Mouse (Mus musculus): ENCODE results near the gene Gal3st1. TPM values are rescaled to one million over a fixed set of nuclear protein-coding genes. Genes with fewer than 3 reads are reported as not detected.

Gene Gal3st1
- total and polyA plus RNA-seq, 2 experiments from 2014 or later = 0.14 TPM; not detected in 1

- no peak for TF ChIP-seq CTCF (IDR thresholded peaks at IDR 0.05; ENCODE audit: low read depth)
- TF ChIP-seq EP300 (IDR thresholded peaks at IDR 0.05; ENCODE audit: low read depth) = no peak
- H3K4me3 ChIP-seq (ENCODE audit: low read depth, low read length) = no peak overlapping the region
- H3K27ac ChIP-seq (ENCODE audit: low read depth) = no peak overlapping the region
- 84% methylated on average over 4 of the region's 4 CpGs for WGBS
- H3K27me3 ChIP-seq (ENCODE audit: control insufficient read depth, insufficient read depth, low read length) = no peaks in the 10 kb centered on the region
- H3K36me3 ChIP-seq (replicated peaks; ENCODE audit: control insufficient read depth, insufficient read depth, low read length) = no peaks in the 10 kb centered on the region
- H3K9ac ChIP-seq (replicated peaks; ENCODE audit: low read depth, low read length) = no peak overlapping the region
- no peaks in the 10 kb centered on the region for H3K4me1 ChIP-seq (ENCODE audit: control insufficient read depth, insufficient read depth)
- no peaks in the 10 kb centered on the region for H3K9me3 ChIP-seq (replicated peaks; ENCODE audit: control insufficient read depth, low read length)
- no peak for ATAC-seq (ENCODE audit: insufficient read depth, low read depth)
- no peak for DNase-seq (ENCODE audit: low spot score)
- H3K4me2 ChIP-seq (ENCODE audit: low read depth, low read length) = no peak overlapping the region
Measured at GRCm38 (mm10) chr11:4039951-4040350, 56.5 kb downstream of the Gal3st1 start.

GRCm38 (mm10) chr11:4041123-4041625, 57.7 kb downstream of the Gal3st1 start:
- DNase-seq (ENCODE audit: low spot score) (no peak), ATAC-seq (ENCODE audit: insufficient read depth, low read depth) (no peak)
- no peaks in the 10 kb centered on the region for H3K27me3 ChIP-seq (ENCODE audit: control insufficient read depth, insufficient read depth, low read length)
- TF ChIP-seq CTCF (IDR thresholded peaks at IDR 0.05; ENCODE audit: low read depth) (no peak), EP300 (IDR thresholded peaks at IDR 0.05; ENCODE audit: low read depth) (no peak)
- no peak overlapping the region for H3K4me2 ChIP-seq (ENCODE audit: low read depth, low read length)
- no peaks in the 10 kb centered on the region for H3K9me3 ChIP-seq (replicated peaks; ENCODE audit: control insufficient read depth, low read length)
- H3K36me3 ChIP-seq (replicated peaks; ENCODE audit: control insufficient read depth, insufficient read depth, low read length) = no peaks in the 10 kb centered on the region
- H3K4me3 ChIP-seq (ENCODE audit: low read depth, low read length) = no peak overlapping the region
- no peaks in the 10 kb centered on the region for H3K4me1 ChIP-seq (ENCODE audit: control insufficient read depth, insufficient read depth)
- H3K27ac ChIP-seq (ENCODE audit: low read depth) = no peak overlapping the region
- no peak overlapping the region for H3K9ac ChIP-seq (replicated peaks; ENCODE audit: low read depth, low read length)
- WGBS = 68% methylated on average over 6 of the region's 6 CpGs

DNA sequence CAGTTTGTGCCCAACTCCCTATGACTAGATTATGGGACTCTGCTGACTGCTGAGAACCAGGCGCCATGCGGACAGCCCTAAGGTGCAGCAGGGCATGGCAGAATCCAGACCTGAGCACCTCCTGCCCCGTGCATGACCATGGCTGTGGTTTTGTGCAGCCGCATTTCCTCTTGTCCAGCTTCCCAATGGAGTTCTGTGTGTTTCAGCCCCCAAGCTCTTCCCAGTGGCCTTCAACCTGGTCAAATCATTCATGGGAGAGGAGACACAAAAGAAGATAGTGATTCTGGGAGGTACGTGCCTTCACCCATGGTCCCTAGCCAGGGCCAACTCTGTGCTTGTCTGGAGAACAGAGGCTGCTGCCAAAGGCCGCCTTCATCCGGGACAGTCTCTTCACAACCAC, 59.6 kb downstream of the Gal3st1 start:
- Histone ChIP-seq H3K9ac (replicated peaks; ENCODE audit: low read depth, low read length) (no peak overlapping the region), H3K27me3 (ENCODE audit: control insufficient read depth, insufficient read depth, low read length) (no peaks in the 10 kb centered on the region), H3K4me1 (ENCODE audit: control insufficient read depth, insufficient read depth) (no peaks in the 10 kb centered on the region), H3K4me3 (ENCODE audit: low read depth, low read length) (no peak overlapping the region), H3K27ac (ENCODE audit: low read depth) (no peak overlapping the region), H3K9me3 (replicated peaks; ENCODE audit: control insufficient read depth, low read length) (no peaks in the 10 kb centered on the region), H3K36me3 (replicated peaks; ENCODE audit: control insufficient read depth, insufficient read depth, low read length) (no peaks in the 10 kb centered on the region), H3K4me2 (ENCODE audit: low read depth, low read length) (no peak overlapping the region)
- DNase-seq (ENCODE audit: low spot score) = no peak
- no peak for ATAC-seq (ENCODE audit: insufficient read depth, low read depth)
- WGBS = 82% methylated on average over 7 of the region's 7 CpGs
- no peak for TF ChIP-seq CTCF (IDR thresholded peaks at IDR 0.05; ENCODE audit: low read depth)
- no peak for TF ChIP-seq EP300 (IDR thresholded peaks at IDR 0.05; ENCODE audit: low read depth)

DNA sequence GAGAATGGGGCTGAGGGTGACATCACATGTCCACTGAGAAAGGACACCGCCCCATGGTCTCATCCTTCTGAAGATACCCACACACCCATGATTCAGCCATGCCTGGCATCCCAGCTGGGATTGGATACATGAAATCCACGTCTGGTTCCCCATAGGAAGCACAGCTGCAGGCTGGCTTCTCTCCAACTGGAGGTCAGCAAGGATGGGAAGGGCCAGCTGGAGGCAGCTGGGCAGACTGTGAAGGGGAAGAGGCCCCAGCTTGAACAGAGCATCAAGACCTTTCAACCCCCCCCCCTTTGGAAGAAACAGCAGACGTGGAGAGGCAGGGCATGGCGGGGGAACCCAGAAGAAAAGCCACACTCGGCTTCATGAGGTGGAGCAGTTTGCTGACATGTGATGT, 63.1 kb downstream of the Gal3st1 start:
- ATAC-seq (ENCODE audit: insufficient read depth, low read depth) (peak; percentile 27; the same call in 1 of the 2 replicates), DNase-seq (ENCODE audit: low spot score) (no peak)
- Histone ChIP-seq H3K4me1 (ENCODE audit: control insufficient read depth, insufficient read depth) (no peaks in the 10 kb centered on the region), H3K36me3 (replicated peaks; ENCODE audit: control insufficient read depth, insufficient read depth, low read length) (no peaks in the 10 kb centered on the region), H3K27ac (ENCODE audit: low read depth) (no peak overlapping the region), H3K4me2 (ENCODE audit: low read depth, low read length) (no peak overlapping the region), H3K9ac (replicated peaks; ENCODE audit: low read depth, low read length) (no peak overlapping the region), H3K4me3 (ENCODE audit: low read depth, low read length) (no peak overlapping the region), H3K27me3 (ENCODE audit: control insufficient read depth, insufficient read depth, low read length) (no peaks in the 10 kb centered on the region), H3K9me3 (replicated peaks; ENCODE audit: control insufficient read depth, low read length) (no peaks in the 10 kb centered on the region; the same call in 1 of the 2 replicates)
- 61% methylated on average over 5 of the region's 5 CpGs for WGBS
- TF ChIP-seq EP300 (IDR thresholded peaks at IDR 0.05; ENCODE audit: low read depth) (no peak), CTCF (IDR thresholded peaks at IDR 0.05; ENCODE audit: low read depth) (no peak)

- no peak for ATAC-seq (ENCODE audit: insufficient read depth, low read depth)
- H3K4me2 ChIP-seq (ENCODE audit: low read depth, low read length) = no peak overlapping the region
- no peak overlapping the region for H3K27ac ChIP-seq (ENCODE audit: low read depth)
- no peaks in the 10 kb centered on the region for H3K4me1 ChIP-seq (ENCODE audit: control insufficient read depth, insufficient read depth)
- no peaks in the 10 kb centered on the region for H3K36me3 ChIP-seq (replicated peaks; ENCODE audit: control insufficient read depth, insufficient read depth, low read length)
- H3K27me3 ChIP-seq (ENCODE audit: control insufficient read depth, insufficient read depth, low read length) = no peaks in the 10 kb centered on the region
- H3K4me3 ChIP-seq (ENCODE audit: low read depth, low read length) = no peak overlapping the region
- no peak for DNase-seq (ENCODE audit: low spot score)
- TF ChIP-seq CTCF (IDR thresholded peaks at IDR 0.05; ENCODE audit: low read depth) (no peak), EP300 (IDR thresholded peaks at IDR 0.05; ENCODE audit: low read depth) (no peak)
- WGBS = 81% methylated on average over 2 of the region's 2 CpGs
- no peaks in the 10 kb centered on the region; the same call in 1 of the 2 replicates for H3K9me3 ChIP-seq (replicated peaks; ENCODE audit: control insufficient read depth, low read length)
- H3K9ac ChIP-seq (replicated peaks; ENCODE audit: low read depth, low read length) = no peak overlapping the region
Measured at GRCm38 (mm10) chr11:4047766-4048165, 64.3 kb downstream of the Gal3st1 start.

DNA sequence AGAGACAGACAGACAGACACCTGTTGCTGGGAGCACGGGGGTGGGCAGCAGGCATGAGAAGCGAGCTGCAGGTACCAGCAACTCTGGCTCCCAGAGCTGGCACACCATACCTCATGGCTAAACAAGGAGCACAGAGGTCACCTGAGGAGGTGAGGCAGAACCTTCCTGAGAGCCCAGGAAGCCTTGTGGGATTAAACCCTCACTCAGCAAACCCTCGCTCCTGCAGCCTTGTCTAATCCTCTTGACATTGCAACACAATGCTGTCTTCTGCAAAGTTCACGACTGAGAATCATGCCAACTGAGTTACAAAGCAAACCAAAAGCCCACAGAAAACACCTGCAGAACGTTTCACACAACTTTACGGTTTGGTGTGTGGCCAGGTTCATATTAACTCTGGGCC, 65.0 kb downstream of the Gal3st1 start:
- Histone ChIP-seq H3K9me3 (replicated peaks; ENCODE audit: control insufficient read depth, low read length) (no peaks in the 10 kb centered on the region; the same call in 1 of the 2 replicates), H3K27me3 (ENCODE audit: control insufficient read depth, insufficient read depth, low read length) (no peaks in the 10 kb centered on the region), H3K4me3 (ENCODE audit: low read depth, low read length) (no peak overlapping the region), H3K4me2 (ENCODE audit: low read depth, low read length) (no peak overlapping the region), H3K9ac (replicated peaks; ENCODE audit: low read depth, low read length) (no peak overlapping the region), H3K4me1 (ENCODE audit: control insufficient read depth, insufficient read depth) (no peaks in the 10 kb centered on the region), H3K27ac (ENCODE audit: low read depth) (no peak overlapping the region), H3K36me3 (replicated peaks; ENCODE audit: control insufficient read depth, insufficient read depth, low read length) (no peaks in the 10 kb centered on the region)
- no peak for ATAC-seq (ENCODE audit: insufficient read depth, low read depth)
- WGBS = 81% methylated on average over 6 of the region's 6 CpGs
- TF ChIP-seq CTCF (IDR thresholded peaks at IDR 0.05; ENCODE audit: low read depth) (no peak), EP300 (IDR thresholded peaks at IDR 0.05; ENCODE audit: low read depth) (no peak)
- no peak for DNase-seq (ENCODE audit: low spot score)

Other genes starting within 250 kb of the Gal3st1 start
- 6.3 and 8.9 TPM in 2 replicates for gene Osbp2, start 119.7 kb upstream of the Gal3st1 start, total RNA-seq (2014; rRNA removed; ENCODE audit: low replicate concordance)
- gene Osbp2, start 119.7 kb upstream of the Gal3st1 start, polyA plus RNA-seq (2015; fragmentation: Nextera tagmentation; extraction: Ambion mirVana) = 2.9 TPM in 2 replicates
- not detected in 2 replicates for gene 4921536K21Rik, start 88.5 kb upstream of the Gal3st1 start, total RNA-seq (2014; rRNA removed; ENCODE audit: low replicate concordance)
- gene 4921536K21Rik, start 88.5 kb upstream of the Gal3st1 start, polyA plus RNA-seq (2015; fragmentation: Nextera tagmentation; extraction: Ambion mirVana) = 0.11 and 0.12 TPM in 2 replicates
- 10.4 and 14.8 TPM in 2 replicates for gene Dusp18, start 88.4 kb upstream of the Gal3st1 start, total RNA-seq (2014; rRNA removed; ENCODE audit: low replicate concordance)
- 9.8 and 16.5 TPM in 2 replicates for gene Dusp18, start 88.4 kb upstream of the Gal3st1 start, polyA plus RNA-seq (2015; fragmentation: Nextera tagmentation; extraction: Ambion mirVana)
- 9.8 and 11.2 TPM in 2 replicates for gene Slc35e4, start 69.0 kb upstream of the Gal3st1 start, total RNA-seq (2014; rRNA removed; ENCODE audit: low replicate concordance)
- 3.0 and 3.2 TPM in 2 replicates for gene Slc35e4, start 69.0 kb upstream of the Gal3st1 start, polyA plus RNA-seq (2015; fragmentation: Nextera tagmentation; extraction: Ambion mirVana)
- 110 and 113 TPM in 2 replicates for gene Tcn2, start 51.5 kb upstream of the Gal3st1 start, total RNA-seq (2014; rRNA removed; ENCODE audit: low replicate concordance)
- gene Tcn2, start 51.5 kb upstream of the Gal3st1 start, polyA plus RNA-seq (2015; fragmentation: Nextera tagmentation; extraction: Ambion mirVana) = 67.2 and 67.4 TPM in 2 replicates
- gene Pes1, start 19.7 kb upstream of the Gal3st1 start, total RNA-seq (2014; rRNA removed; ENCODE audit: low replicate concordance) = 24.9 and 39.7 TPM in 2 replicates
- 28.8 and 29.8 TPM in 2 replicates for gene Pes1, start 19.7 kb upstream of the Gal3st1 start, polyA plus RNA-seq (2015; fragmentation: Nextera tagmentation; extraction: Ambion mirVana)
- not detected in 2 replicates for gene 4930556J24Rik, start 6.9 kb upstream of the Gal3st1 start, total RNA-seq (2014; rRNA removed; ENCODE audit: low replicate concordance)
- not detected in 2 replicates for gene 4930556J24Rik, start 6.9 kb upstream of the Gal3st1 start, polyA plus RNA-seq (2015; fragmentation: Nextera tagmentation; extraction: Ambion mirVana)
- gene Sec14l4, start 47.8 kb downstream of the Gal3st1 start, total RNA-seq (2014; rRNA removed; ENCODE audit: low replicate concordance) = not detected in 2 replicates
- gene Sec14l4, start 47.8 kb downstream of the Gal3st1 start, polyA plus RNA-seq (2015; fragmentation: Nextera tagmentation; extraction: Ambion mirVana) = 0.14 TPM in 1 of 2 replicates, not detected in the other
- not detected in 2 replicates for gene Sec14l3, start 81.2 kb downstream of the Gal3st1 start, total RNA-seq (2014; rRNA removed; ENCODE audit: low replicate concordance)
- gene Sec14l3, start 81.2 kb downstream of the Gal3st1 start, polyA plus RNA-seq (2015; fragmentation: Nextera tagmentation; extraction: Ambion mirVana) = 0.20 and 4.0 TPM in 2 replicates
- gene Mtfp1, start 111.8 kb downstream of the Gal3st1 start, total RNA-seq (2014; rRNA removed; ENCODE audit: low replicate concordance) = 47.0 and 64.0 TPM in 2 replicates
- 57.8 and 63.6 TPM in 2 replicates for gene Mtfp1, start 111.8 kb downstream of the Gal3st1 start, polyA plus RNA-seq (2015; fragmentation: Nextera tagmentation; extraction: Ambion mirVana)
- gene Sec14l2, start 139.8 kb downstream of the Gal3st1 start, total RNA-seq (2014; rRNA removed; ENCODE audit: low replicate concordance) = 0.27 and 1.8 TPM in 2 replicates
- 0.41 and 0.49 TPM in 2 replicates for gene Sec14l2, start 139.8 kb downstream of the Gal3st1 start, polyA plus RNA-seq (2015; fragmentation: Nextera tagmentation; extraction: Ambion mirVana)
- gene Rnf215, start 151.6 kb downstream of the Gal3st1 start, total RNA-seq (2014; rRNA removed; ENCODE audit: low replicate concordance) = 21.3 and 36.1 TPM in 2 replicates
- 17.4 and 17.6 TPM in 2 replicates for gene Rnf215, start 151.6 kb downstream of the Gal3st1 start, polyA plus RNA-seq (2015; fragmentation: Nextera tagmentation; extraction: Ambion mirVana)
- gene Ccdc157, start 176.7 kb downstream of the Gal3st1 start, total RNA-seq (2014; rRNA removed; ENCODE audit: low replicate concordance) = 4.5 and 6.5 TPM in 2 replicates
- gene Ccdc157, start 176.7 kb downstream of the Gal3st1 start, polyA plus RNA-seq (2015; fragmentation: Nextera tagmentation; extraction: Ambion mirVana) = 2.7 and 2.8 TPM in 2 replicates
- 14.0 and 20.6 TPM in 2 replicates for gene Sf3a1, start 176.7 kb downstream of the Gal3st1 start, total RNA-seq (2014; rRNA removed; ENCODE audit: low replicate concordance)
- 16.4 and 16.7 TPM in 2 replicates for gene Sf3a1, start 176.7 kb downstream of the Gal3st1 start, polyA plus RNA-seq (2015; fragmentation: Nextera tagmentation; extraction: Ambion mirVana)
- gene Tbc1d10a, start 203.2 kb downstream of the Gal3st1 start, total RNA-seq (2014; rRNA removed; ENCODE audit: low replicate concordance) = 17.5 and 31.3 TPM in 2 replicates
- gene Tbc1d10a, start 203.2 kb downstream of the Gal3st1 start, polyA plus RNA-seq (2015; fragmentation: Nextera tagmentation; extraction: Ambion mirVana) = 10.9 and 11.4 TPM in 2 replicates
- 25.1 and 32.6 TPM in 2 replicates for gene Castor1, start 234.6 kb downstream of the Gal3st1 start, total RNA-seq (2014; rRNA removed; ENCODE audit: low replicate concordance)
- gene Castor1, start 234.6 kb downstream of the Gal3st1 start, polyA plus RNA-seq (2015; fragmentation: Nextera tagmentation; extraction: Ambion mirVana) = 8.1 and 8.4 TPM in 2 replicates